Mouse (Mus musculus): ENCODE measurements around the gene Atp13a5.

Gene Atp13a5

DNA sequence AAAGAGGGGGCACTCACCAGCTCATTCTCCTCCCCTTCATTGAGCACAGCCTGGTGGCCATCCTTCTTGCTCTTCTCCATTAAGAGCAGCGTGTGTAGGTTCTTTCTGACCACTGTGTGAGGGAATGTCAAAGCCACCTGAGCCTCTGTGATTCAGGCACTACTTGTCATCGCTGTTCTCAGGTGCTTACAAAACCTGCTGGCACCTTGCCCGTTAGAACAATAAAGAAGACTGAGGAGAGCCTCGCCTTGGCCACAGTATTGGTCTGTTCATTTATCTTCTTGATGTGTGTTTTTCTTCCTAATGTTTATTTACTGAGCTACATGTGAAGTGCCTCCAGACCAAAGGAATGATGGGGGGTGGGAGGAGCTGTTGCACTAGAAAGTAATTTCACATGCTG is at the start of gene Atp13a5:
Gene Atp13a5, minus strand, starts transcription at position 275 of the 400 bp plus-strand sequence.
- no peak for DNase-seq

DNA sequence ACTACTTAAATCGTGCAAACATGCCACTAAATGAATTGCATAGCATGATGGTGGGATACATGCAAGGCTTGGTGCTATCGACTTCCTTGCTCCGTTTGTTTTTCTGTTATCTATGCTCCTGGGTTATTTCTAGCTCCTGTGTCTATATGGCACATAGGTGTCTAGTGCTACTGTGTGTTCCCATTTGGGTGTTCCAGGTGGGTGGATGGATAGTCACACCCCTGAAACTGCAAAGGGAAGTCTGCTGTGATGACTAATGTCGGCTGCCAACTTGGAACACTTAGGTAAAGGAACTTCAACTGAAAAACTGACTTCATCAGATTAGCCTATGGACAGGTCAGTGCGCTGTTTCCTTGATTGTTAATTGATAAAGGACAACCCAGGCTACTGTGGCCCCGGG is 36.3 kb upstream of the Atp13a5 start:
- no peak for DNase-seq

DNA sequence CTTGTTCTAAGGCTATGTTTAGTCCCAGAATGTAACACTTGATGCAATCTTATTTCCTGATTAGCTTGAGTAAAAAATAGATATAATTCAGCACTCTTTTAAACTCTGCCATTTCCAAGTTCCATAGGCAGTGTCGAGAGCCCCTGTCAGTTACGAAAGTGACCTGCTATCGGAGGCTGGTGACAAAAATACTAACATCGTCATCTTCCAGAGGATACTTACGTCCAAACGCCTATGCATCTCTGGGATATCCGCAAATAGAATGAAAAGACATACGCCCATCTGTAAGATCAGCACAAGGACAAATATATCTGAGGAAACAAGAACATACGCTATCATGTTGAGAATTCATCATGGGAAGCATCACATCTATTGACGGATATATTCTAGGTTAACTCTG is 28.8 kb upstream of the Atp13a5 start:
- DNase-seq, result no peak

DNA sequence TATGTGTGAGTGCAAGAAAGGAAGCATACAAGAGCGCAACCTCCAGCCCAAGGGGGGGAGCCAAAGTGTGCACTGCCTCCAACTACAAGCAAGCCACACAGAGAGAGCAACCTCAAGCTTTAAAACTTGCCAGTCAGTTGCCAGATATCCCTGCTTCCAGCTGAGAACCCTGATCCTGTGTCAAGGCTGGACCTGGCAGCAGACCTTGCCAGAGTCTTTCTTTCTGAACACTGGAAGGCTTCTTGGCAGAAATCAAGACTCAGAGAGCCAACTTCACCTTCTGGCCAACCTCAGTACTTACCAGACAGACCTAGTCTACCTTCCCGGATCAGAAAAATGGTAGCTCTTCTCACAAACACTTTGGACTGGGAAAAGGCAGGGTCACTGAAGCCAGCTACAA is 20.5 kb upstream of the Atp13a5 start:
- DNase-seq, result no peak

DNA sequence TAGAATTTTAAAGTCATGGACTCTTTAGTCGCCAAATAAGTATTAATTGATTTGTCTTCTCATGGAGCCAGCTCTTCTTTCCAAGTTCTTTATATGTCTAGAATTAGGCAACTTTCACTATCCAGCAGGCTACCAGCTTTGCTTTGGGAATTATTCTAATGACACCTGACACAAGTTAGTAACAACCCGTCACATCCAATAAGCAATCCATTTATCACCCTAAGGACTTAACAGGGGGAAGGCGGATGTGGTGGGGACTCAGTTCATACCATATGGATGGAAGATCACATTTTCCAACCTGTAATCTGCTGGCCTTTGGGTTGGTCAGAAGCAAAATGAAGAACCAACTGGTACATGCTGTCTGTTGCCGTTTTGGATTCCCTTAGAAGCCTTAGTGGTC is 6.2 kb upstream of the Atp13a5 start:
- no peak for DNase-seq

DNA sequence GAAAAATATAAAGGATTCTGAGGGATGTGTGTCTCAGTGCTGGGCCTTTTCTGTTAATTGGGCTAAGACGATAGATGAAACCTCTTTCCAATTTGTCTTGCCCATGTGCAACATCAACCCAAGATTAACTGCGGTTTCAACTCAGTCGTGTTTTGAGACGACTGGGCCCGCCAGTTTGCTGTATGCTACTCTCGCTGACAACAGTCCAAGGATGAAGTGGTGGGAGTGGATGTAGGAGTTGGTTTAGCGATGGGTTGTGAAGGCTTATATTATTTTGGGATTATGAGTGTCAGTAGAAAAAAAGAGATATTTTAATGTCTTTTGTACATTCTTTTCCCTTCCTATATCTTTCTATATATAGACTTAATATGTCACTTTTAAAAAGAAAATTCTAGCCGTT is 3.9 kb downstream of the Atp13a5 start:
- no peak for DNase-seq

DNA sequence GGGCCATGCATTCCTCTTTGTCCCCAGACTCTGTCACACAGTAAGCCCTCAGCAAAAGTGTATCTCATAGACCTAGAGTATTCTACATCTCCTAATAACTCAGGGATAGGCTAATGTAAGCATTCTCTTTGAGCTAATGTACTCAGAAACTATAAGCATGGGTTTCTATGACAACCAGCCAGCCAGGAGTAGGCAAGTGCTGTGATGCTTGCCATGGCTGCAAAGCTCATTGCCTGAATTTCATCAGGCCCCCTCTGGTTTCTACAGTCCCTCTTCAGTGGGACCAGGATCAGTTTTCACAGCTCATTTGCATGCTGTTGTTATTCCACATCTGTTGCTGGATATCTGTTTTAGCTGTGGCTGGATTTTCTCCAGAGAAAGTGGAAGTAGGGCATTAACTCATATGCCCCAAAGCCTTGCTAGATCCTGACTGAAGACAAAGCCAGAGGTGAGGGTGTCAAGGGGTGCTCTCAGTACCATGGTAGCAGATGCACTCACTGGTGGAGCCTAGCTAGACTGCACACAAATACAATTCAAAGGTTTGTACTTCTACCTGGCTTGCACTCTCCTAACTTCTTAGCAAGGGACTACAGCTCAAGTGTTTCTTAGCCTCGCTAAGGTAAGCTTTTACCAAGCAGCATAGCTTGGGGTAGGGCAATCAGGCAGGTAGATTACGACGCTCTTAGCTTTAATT is 47.0 kb downstream of the Atp13a5 start:
- no peak for DNase-seq

DNA sequence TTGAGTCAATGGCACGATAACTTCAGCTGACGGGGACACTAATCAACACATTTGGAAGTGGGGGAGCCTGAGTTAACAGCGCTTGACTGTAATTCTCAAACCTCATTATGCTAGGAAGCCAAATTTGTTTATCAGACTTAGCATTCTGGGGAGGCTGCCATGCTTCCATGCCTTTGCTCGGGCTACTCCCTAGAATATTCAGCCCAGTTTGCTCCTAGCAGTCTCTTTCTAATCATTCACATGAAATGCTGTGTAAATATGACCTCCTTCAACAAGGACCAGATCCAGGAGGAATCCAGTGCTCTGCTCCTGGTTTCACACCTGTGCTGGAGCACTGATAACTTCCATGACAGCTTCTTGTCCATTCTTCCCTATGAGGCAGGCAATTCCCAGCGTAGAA is 47.6 kb downstream of the Atp13a5 start:
- DNase-seq, result no peak

DNA sequence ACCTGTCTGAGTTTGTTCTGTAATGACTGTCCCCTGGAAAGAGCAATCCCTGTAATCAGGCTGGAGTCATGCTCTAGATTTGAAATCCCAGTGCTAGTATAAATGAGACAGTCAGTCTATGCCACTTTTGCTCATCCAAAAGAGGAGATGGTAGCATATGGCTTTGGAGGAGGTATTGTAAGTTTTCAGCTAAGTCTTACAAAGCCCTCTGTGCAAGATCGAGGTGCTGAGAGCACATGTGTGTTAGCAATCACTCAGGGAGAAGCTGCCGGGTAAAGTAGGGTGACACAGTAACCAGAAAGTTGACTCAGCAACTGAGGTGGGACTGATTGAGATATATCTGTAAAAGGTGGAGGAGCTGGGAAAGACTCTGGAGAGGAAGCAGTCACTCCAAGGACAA is 49.3 kb downstream of the Atp13a5 start:
- DNase-seq, result no peak

DNA sequence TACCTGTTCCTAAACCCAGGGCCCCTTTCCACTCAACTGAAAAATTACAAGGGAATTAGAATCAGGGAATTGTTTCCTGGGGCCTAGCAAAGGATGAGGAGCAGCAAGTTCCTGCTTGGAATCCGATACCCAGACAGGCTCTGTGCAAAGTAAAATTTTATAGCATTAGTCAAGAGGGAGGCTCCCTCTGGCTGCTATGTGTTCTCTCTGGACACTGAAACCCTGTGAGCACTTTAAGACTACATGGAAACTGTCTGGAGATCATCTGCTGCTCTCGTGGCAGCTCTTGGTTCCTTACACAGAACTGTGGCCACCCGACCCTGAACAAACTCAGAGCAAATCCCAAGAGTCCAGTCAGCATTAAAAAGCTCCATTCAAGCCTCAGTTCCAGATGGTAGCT is 50.6 kb downstream of the Atp13a5 start:
- DNase-seq, result no peak

DNA sequence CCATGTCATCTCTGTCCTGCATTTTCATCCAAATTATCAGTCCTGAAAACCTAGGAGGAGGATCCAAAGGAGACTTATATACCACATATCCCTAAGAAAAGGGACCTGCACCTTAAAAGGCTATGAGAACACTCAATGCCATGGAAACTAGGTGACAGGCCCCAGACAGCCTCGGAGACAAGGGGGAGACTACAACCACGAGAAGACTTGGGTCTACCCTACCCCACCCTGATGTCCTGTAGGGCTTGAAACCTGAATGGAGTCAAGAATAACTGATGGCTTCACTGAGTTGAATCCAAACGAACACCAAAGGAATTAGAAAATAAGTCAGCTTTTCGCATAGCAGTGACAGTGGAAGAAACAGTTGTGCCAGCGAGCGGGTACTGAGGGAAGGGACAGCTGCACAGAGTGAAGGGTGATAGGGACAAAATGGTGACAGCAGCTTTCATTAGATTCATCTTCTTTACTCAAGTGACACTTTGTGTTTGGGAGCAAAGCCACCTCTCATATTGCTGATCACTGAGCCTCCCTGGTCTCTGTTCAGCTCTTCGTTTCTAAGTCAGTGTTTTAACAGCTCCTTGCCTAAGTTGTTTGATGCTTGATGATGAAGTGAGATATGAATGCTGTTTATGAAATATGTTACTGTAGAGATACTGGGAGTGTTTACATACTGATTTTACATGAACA is 53.2 kb downstream of the Atp13a5 start:
- no peak for DNase-seq

DNA sequence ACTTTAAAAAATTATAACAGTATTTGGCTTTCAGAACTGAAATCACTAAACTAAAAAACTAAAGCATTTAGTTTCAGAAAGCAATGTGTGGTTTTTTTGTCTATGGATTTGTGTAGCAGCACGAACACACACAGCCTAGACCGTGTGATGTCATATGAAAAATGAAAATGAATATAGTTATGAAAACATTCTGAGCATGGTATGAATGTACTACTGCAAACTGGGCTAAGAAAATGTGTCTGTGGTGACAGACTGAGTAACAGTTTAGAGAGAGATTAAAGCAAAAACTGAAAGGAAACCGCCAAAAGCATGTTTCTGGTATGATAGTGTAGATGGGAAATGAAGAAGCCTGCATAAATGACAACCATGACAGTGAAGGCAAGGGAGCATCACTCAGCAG is 57.8 kb downstream of the Atp13a5 start:
- no peak for DNase-seq

DNA sequence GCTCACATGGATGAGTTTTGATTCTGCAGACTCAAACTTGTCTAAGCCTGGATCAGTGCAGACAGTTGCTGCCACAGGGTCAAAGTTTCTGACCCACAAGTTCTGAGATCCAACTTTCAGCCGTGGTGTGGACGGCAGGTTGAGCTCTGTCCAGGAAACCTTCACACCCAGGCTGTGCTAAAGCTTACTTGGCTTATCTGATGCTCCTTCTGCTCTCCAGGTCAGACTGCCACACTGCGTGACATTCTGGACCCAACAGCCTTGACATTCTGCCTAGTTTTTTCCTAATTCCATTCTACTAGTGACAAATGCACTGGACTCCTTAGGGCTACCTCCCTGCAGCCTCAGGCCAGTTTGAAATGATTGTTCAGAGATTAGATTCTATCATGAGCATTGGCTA is 63.1 kb downstream of the Atp13a5 start:
- no peak for DNase-seq

DNA sequence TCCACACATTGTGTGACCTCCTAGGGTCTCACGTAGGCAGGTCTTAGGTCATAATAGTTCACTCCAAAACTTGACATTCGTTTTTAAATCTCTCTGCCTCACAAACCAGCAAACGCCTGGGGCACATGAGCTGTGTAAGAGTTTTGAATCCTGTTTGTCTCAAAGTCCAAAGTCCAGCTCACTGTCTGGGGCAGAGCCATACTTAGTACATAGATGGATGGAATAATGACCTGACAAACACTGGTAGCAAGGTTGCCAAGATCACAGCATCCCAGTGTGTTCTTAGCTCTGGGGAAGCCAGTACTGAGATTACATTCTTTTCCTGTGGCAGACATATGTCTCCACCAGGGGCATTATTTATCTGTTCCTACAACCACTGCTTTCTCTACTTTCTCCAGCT is 63.5 kb downstream of the Atp13a5 start:
- DNase-seq, result no peak

DNA sequence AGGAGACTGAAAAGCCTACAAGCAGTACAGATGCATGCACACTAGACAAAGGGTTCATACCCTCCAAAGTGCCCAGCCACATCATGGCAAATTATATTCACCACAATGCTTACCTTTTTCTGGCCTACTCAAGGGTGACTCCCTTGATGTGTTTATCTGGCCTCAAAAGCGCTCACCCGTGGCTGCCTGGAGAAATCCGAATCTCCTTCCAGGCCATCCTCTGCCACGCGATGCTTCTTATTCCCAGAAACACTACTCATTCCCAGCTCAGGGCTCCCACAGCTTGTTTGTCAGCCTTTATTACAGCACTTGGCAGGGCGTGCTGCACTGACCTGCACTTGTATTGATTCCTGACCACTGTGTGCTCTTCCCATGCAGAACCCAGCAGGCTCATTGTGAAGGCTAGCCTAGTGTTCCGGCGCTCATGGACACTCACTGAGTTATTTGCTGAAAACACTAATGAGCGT is 80.9 kb downstream of the Atp13a5 start:
- DNase-seq, result no peak

DNA sequence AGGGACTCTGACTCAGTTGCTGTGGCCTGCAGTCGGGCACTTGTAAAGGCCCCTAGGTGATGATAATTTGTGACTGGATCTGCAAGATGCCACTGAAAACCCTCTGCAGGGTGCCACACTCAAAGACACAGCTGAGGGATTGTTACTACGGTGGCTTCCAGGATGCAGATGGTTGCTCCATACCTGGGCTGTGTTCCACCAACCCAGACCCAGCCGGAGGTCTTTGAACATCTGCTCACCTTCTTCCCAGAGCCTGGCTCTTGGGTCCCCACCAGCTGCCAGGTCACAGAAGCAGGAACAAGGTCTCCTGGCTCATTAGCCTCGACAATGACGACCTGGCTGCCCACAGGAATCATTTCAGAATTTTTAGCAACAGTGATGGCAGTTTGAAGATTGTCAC is 97.8 kb downstream of the Atp13a5 start:
- DNase-seq, result no peak

DNA sequence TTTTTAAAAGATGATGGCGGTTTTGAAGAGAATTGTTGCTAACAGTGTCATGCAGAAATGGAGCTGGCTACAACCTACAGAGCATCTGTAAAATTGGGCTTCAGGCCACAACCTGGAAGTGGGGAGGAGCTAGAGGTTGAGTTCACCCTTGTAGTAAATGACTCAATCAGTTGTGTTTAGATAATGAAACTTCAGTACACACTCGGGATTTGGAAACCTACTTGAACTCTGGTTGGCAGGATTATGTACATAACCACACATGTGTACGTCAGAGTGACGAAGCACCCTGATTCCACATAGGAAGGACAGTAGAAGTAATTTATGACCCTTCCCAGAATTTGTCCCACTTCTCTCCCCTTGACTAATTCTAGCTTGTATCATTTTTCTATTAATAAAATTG is 124.2 kb downstream of the Atp13a5 start:
- DNase-seq, result no peak

DNA sequence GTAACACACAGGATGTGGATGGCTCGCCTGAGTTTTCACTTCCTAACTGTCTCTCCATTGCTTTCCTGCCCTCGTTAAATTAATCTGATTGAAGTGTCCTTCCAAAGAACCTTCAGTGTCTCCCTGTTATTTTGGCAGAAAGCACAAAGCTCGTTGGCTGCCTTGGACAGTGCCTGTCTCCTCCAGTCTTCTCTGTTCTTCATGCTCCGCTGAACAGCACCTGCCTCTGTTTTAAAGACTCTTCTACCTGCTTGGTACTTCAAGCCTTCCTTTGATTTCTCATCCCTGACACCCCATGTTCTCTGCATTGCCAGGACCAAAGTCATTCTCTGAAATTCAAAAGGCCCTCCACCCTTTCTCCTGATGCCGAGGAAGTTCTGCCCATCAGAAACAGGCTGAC is 142.6 kb downstream of the Atp13a5 start:
- DNase-seq, result no peak

DNA sequence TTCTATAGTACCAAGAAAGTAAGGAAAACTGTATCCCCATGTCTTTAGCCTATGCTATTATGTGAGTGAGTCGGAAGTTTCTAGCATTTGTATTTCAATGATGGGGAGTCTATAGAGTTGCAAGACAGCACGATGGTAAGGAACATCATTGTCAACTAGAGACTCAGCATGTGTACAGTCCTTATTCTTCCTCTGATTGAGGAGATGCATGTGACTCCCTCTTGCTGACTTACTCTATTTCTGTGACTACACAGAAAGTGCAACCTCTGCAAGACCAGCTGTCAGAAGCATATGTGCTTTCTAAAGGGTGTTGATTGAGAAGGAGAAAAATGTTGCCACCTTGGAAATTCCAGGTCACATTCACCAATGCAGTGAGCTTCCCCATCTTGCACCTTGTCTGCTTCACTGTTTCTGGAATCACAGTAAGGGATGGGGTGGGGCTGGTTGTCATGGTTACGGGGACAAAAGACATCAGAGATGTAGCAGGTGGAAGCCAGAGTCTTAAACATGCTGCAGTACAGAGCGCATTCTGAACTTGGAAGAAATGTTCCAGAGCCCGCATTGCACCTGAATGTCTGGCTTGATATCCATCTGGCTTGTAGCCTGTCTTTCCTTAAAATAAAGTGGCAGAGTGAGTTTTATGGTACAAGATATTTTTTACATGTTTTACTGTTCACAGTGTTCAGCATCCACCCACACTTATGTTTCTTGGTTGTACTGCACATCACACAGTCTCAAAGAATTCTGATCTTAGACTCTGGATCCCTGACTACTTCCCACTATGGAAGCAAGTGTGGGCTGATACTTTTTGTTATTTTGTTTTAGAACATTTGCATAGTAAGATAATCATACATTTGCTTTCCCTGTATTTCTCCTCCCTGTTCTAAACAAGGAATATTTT is 161.9 kb downstream of the Atp13a5 start:
- no peak for DNase-seq

DNA sequence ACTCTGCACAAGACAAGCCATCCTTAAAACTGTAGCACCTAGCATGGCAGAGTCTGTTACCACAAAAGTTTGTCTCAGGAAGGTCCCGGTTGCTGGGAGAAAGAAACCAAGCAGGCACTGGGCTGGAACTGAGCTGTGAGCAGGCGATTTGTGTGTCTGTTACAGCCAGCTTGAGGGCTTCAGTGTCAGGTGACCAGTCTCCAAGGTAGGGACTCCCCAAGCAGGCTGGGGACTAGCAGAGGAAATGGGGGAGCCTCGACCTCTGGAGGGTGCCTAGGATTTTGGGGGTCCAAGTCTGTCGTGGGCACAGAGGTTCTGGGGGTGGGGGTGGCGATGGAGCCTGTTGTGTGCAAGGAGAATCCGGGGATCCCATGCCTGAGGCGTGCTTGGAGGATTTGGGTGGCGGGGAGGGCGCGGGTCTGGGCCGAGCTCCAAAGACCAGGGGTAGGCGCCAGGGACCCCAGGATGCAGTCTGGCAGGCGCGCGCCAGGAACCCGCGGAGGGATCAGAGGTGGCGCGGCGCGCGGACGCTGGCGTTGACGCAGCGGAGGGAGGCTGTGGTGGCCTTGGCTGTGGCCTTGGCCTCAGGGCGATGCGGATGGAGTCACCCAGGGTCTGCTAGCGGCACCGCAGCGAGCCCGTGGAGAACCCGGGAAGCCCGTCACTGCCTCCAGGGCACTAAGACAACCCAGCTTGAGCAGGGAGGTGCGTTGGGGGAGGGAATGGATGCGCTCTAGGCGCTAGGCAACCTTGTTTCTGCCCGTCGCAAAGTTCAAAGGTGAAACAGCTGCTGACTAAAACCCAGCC is 168.7 kb downstream of the Atp13a5 start, which contains the start of gene Hrasls:
Gene Hrasls, plus strand, starts transcription at position 91 of the 807 bp plus-strand sequence.
- DNase-seq, result peak; percentile 33

DNA sequence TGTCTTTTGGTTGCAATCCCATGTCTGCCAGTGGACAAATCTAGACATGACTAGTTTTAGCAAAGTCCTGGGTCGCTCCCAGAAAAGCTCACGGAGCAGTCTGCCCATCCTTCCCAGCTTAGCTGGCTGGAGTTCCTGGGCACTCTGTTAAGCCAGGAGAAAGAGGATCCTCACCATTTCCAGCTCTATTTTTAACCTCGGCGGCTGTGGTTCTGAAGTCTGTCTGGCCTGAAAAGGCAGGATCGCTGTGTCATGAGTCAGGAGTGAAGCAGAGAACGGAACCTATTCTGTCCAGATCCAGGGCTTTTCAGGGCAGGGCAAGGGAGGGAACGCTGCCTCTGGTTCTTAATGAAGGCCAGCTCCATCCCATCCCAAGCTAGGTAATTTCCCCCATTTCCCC is 169.7 kb downstream of the Atp13a5 start:
- DNase-seq, result no peak

DNA sequence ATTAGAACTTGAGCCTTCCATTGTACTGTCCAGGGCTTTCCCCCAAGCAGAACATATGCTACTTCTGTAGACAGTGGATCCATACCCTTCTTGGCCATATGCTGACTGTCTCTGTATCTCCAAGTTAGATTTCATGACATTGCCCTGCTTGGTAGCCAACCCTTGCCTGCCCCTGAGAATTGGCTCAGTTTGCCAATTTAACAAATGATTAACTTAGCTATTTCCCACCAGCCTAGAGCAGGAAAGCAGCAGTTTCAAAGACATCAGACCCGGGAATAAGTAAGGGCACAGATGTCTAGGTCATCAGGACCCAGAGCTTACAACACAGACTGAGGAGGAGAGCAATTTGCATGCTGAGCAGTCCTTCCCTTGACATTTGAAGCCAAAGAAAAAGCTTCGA is 173.0 kb downstream of the Atp13a5 start:
- DNase-seq, result peak; percentile 13

DNA sequence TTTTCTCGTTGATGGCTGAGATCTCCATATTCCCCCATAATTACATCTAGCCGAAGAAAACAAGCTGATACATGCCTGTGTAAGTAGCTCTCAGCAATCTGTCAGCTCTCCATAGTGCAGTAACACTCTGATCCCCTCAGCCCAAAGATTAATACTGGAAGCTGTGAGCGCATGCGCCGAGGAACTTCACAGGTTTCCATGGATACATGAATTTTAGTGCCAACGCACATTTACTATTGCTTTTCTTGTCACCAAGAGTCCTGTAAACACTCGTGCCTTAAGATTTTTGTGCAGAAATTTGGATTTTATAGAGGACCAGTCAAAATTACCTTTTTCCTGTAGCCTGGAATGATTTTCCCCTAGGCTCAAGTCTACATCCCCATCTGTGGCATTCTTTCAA is 173.7 kb downstream of the Atp13a5 start:
- DNase-seq, result no peak
